Mouse (Mus musculus) ovary, adult 18-20 months (tissue): Measurements from ENCODE around the gene Gng8.
A peak's percentile ranks its signal among the peaks of the same experiment; 100 is the strongest.

Experiments used
- DNase-seq: peaks from one replicate; pipeline ENCODE4 v3.0.0; 2022; ENCODE audit warnings: low spot score, mixed read lengths

Gene Gng8

DNA sequence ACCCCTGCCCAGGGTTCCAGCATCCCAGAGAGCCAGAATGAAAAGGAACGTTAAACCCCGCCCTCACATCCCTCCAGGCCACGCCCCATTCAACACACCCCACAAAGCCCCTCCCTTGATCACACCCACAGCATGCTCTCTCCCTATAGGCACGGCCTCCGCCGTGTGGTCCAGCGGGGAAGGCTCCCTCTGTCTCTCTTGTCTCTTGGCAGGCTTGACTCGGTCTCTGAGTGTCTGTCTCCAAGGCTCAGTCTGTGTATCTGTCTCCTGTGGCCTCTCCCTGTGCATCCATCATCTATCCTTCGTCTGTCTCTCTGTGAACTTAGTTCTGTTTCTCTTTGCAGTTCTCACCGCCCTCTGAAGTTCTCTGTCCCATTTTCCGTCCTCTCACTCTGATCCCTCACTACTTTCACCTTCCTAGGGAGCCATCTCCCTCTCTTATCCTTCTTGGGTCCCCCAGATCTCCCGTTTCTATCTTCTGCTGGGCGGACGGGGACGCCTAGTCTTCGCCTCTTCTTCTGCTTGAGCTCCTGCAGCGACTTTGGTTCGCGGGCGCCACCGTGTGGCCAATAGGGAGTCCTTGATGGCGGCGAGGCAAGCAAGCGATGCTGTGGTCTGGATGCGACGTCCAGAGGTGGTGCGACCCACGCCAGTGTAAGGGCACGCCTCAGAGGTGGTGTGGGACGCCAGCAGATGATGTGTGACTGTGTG is at the start of gene Gng8:
Gene Gng8 (plus strand): TSS at position 146 of the 711 bp plus-strand sequence.
- peak; percentile 56 for DNase-seq

DNA sequence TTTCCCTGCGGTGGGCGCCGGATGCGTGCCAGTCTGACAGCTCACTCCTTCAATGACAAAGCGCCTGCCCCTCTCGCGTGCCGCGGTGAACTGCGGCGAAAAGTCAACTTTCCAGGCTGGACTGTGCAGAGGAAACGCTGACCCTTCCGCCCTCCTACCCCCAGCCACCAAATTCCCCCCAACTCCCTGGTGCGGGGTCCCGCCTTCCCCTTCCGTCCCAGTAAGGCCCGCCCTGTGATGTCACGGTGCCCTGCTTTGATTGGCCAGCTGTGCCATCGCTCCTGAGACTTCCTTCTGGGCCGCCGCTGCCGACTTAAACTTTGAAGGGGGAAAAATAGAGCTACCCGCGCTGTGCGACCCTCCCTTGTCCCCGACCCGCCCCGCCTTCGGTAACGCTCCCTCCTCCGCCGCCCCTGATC is 48.9 kb upstream of the Gng8 start, which contains the start of gene Prkd2:
Gene Prkd2 (plus strand): TSS at position 258 of the 419 bp plus-strand sequence.
- DNase-seq: peak; percentile 83

DNA sequence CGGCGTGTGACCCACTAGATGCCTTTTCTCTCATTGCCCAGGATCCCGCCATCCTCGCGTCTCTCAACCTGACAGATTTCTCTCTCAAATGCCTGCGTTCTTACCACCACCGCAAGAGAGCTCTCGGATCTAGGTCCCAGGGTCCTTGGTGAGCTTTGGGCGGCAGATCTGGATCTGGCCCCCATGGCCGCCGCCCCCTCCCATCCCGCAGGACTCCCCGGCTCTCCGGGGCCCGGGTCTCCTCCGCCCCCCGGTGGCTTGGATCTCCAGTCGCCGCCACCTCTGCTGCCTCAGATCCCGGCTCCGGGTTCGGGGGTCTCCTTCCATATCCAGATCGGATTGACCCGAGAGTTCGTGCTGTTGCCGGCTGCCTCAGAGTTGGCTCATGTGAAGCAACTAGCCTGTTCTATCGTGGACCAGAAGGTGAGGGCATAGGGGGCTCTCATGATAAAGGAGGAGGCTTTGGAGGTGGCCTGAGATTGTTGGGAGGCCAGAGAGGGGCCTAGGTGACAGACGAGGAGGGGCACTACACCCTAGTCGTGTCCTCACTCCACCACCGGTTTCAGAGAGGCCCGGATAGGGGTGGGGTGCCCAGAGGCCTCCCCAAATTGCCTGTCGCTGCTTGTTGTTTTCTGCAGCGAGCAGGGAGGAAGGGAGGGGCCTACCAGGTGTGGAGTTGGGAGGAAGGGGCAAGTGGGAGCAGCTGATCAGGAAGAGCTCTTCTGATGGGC is 48.0 kb upstream of the Gng8 start:
- DNase-seq: no peak

DNA sequence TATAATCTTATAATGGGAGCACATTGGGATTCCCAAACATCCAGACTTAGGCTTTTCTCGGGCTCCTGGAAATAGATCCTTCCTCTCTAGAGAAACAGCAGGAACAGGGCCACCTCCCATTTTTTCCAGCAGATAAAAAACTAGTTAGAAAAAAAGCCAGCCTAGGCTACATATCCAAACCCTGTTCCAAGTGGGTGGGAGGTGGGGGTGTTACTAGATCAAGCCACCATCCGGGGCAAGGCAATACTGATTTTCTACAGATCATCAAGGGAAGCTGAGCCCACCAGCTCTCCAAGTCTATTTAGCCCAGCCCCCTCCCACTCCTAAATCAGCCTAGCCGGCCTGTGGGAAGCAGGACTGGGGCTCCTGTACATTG is 46.9 kb upstream of the Gng8 start:
- no peak for DNase-seq

DNA sequence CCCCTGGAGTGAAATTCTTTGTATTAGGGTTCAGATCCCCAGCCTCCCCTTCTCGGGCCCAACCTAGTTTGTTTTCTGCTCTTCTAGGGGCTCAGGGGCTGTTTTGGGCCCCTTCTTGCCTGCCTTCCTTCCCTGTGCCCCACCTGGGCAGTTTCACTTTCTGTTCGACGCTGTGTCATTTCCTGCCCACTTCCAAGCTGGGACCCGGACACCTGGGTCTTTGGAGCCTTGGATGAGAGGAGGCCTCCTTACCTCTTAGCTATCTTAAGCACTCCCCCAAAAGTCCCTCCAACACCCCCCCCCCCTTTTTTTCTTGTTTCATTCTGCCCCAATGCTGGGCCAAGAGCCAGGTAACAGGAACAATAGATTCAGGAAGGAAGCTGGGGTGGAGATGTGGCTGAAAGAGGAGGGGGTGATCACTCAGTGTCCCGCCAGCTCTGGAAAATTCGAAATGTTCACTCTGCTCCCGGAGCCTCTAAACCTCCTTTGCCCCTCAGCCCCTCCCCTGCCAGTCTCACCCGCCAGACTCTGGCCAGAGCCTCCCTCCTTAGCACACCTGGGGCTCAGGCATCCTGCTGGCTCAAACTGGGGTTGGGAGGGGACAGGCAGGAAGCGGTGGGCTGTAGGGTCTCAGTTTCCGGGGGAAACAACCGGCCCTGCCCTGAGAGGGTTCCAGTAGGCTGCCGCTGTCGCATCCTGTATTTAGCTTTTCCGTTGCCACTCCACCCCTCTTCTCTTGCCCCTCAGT is 46.3 kb upstream of the Gng8 start:
- no peak for DNase-seq

DNA sequence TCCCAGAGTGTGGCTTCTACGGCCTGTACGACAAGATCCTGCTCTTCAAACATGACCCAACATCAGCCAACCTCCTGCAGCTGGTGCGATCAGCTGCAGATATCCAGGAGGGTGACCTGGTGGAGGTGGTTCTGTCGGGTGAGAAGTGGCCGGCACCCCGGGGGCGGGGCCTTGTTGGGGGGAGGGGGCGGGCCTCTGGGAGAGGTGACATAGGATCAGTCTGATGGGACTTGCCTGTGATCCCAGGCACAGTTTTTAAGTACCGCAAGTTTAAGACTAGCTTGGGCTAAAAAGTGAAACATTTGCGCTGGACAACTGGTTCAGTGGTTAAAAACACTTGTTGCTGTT is 45.8 kb upstream of the Gng8 start:
- no peak for DNase-seq

DNA sequence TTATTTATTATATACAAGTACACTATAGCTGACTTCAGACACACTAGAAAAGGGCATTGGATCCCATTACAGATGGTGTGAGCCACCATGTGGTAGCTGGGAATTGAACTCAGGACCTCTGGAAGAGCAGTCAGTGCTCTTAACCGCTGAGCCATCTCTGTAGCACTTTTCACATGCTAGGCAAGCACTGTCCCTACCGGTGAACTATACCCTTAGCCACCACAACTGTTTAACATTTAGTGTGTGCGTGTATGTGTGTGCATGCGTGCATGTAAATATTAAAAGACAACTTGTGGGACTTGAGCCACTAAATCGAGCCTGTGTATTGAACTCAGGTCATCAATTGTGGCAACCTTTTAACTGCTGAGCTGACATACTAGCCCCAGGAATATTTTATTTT is 44.8 kb upstream of the Gng8 start:
- no peak for DNase-seq

DNA sequence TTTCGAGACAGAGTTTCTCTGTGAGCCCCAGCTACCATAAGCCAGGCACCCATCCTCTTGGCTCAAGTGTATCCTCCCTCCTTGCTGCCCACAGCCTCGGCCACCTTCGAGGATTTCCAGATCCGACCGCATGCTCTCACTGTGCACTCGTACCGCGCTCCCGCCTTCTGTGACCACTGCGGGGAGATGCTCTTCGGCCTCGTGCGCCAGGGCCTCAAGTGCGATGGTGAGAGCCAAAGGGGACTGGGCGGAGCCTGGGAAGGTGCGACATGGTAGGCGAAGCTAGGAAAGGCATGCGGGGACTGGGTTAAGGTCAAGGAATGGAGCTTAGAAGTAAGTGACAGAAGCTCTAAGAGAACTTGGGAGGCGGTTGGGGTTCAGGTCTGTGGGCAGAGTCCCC is 44.1 kb upstream of the Gng8 start:
- DNase-seq: no peak

DNA sequence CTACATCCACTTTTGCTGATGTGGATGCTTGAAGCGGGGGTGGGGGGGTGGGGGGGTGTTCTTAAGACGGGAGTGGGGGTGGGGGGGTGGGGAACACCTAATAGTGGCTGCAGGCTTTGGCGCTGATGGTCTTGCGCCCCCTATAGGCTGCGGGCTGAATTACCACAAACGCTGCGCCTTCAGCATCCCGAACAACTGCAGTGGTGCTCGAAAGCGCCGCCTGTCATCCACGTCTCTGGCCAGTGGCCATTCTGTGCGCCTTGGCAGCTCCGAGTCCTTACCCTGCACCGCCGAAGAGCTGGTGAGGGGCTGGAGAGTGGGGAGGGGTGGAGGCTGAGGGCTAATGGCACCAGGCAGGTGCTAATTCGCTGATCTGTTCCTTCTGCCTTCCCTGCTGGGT is 43.0 kb upstream of the Gng8 start:
- DNase-seq: no peak

DNA sequence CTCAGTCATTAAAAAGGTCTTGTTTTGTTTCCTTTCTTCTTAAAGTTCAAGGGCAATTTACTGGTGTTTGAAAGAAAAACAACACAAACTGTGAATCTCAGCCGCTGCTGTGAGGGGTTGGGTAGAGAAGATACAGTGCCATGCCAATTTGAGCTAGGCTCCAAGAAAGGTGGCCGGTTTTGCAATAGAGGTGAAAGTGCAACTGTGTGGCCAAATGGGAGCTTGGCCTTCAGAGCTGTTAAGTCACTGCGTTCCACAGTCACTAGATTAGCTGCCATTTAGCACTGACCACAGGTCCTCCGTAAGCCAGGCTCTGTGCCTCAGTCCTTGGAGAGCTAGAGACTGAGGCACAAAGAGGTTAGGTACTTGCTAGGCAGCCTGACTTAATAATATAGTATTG is 40.0 kb upstream of the Gng8 start:
- no peak for DNase-seq

DNA sequence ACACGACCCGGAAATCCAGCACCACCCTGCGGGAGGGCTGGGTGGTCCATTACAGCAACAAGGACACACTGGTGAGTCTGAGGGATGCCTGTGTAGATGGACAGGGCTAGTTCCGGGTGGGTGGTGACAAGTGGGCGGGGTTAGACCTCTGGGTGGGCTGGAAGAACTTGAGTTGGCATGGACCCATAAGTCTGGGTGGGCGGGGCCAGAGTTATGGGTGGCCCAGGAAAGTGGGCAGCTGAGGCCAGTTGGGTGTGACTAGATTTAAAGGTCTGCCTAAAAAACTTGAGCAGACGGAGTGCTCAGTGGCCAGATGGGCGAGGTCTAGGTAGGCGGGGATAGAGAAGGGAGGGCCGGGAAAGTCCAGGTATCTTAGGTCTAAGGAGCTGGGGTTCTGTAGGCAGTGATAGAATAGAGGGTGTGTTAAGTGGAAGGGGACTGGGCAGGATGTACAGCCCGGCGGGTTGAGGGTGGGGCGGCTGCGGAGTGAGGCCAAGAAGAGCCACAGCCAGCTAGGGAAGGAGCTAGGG is 38.2 kb upstream of the Gng8 start:
- no peak for DNase-seq

DNA sequence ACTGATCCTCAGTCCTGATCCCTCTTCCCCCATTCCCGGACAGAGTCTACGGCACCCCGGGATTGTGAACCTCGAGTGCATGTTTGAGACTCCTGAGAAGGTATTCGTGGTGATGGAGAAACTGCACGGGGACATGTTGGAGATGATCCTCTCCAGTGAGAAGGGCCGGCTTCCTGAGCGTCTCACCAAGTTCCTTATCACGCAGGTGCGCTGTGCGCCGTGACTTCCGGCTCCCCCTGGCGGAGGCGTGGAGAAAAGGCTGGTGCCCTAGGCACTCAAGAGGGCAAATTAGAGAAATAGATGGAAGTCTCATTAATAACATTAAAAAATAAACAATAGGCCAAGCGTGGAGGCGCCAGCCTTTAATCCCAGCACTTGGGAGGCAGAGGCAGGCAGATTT is 33.2 kb upstream of the Gng8 start:
- no peak for DNase-seq

DNA sequence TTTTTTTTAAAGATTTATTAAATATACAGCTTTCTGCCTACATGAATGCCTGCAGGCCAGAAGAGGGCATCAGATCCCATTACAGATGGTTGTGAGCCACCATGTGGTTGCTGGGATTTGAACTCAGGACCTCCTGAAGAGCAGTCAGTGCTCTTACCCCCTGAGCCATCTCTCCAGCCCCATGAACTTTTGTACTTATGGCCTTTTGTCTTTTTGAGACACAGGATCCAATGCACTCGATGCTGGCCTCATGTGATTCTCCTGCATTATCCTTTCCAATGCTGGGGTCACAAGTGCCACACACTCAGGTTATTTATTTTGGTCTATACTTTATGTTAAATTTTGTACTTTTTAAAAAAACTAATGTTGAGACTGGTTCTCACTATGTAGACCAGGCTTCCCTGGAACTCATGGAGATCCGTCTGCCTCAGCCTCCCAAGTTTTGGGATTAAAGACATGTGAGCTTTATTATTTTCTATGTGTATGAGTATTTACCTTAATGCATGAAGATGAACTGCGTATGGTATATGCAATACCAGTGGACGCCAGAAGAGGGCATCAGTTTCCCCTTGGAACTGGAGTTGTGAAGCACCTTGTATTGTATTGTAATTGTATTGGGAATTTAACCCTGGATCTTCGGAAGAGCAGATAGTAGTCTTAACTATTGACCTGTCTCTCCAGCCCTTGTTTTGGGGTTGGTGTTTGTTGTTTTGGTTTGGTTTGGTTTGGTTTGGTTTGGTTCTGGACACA is 31.5 kb upstream of the Gng8 start:
- no peak for DNase-seq

DNA sequence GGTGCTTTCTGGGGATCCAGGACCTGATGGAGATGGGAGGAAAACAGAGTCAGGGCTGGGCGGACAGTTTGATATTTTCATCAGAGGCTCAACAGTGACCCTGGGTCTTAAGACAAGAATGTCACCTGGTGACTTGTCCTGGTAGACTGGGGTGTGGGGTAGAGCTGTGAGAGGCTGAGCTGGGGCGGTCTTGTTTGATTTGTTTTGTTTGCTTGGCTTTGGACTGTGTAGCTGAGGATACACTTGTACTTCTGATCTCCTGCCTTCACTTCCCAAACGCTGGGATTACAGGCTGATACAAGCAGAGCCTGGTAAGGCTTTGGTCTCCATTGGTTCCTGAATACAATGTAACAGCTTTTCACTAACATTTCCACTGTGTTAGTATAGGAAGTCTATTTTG is 24.1 kb upstream of the Gng8 start:
- DNase-seq: no peak

DNA sequence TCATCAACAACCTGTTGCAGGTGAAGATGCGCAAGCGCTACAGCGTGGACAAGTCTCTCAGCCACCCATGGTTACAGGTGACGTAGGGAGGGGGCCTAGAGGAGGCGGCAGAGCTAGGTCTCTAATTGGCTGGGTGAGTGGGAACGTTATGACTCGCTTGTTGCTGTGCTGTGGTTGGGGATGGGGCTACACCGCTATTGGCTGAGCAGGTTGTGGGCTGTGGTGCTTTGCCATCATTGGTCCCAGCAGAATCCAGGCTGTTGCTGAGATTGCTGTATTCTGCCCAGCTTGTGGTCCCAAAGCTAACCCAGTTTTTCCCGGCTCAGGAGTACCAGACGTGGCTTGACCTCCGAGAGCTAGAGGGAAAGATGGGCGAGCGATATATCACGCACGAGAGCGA is 22.1 kb upstream of the Gng8 start:
- DNase-seq: no peak

DNA sequence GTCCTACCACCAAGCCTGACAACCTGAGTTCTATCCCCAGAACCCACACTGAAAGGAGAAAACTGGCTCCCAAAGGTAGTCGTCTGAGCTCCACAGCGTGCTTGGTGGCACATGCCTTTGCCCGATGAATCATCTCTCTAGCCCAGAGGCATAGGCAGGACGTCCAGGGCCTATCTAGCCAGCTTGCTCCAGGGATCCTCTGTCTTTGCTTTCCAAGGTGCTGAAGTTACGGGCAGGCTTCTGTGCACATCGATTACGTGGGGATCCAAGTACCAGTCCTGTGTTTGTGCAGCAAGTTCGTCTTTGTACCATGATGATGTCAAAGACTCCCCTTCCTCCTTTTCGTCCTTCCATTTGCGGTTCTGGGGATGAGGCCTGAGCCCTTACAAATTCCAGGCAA is 20.0 kb upstream of the Gng8 start:
- DNase-seq: no peak

DNA sequence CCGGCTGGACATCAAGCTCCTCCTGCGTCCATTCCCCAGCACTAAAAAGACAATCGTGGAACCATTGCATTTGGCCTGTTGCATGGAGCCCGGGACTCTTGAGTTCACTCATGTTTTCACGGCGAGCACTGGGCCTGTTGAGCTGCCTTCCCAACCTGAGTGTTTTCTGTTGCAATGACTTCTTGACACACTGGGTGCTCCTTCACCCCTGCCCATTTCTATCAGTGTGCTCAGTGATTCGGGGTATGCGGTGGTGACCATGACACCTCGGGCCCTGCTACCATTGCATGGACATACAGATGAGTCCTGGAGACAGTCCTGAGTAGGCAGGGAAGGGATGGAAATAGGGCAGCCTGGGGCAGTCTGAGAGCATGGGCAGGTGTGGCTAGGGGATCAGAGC is 19.1 kb upstream of the Gng8 start:
- no peak for DNase-seq

DNA sequence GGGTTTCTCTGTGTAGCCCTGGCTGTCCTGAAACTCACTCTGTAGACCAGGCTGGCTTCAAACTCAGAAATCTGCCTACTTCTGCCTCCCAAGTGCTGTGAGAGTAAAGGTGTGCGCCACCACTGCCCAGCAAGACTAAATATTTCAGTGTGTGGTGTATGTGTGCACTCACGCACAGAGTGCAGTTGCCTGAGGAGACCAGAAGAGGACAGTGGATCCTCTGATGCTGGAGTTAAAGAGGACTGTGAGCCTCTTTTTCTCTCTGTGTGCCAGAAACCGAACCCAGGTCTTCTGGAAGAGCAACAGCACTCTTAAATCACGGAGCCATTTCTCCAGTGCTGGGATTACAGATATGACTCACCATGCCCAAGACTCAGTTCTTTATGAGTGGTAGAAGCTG is 18.2 kb upstream of the Gng8 start:
- no peak for DNase-seq

DNA sequence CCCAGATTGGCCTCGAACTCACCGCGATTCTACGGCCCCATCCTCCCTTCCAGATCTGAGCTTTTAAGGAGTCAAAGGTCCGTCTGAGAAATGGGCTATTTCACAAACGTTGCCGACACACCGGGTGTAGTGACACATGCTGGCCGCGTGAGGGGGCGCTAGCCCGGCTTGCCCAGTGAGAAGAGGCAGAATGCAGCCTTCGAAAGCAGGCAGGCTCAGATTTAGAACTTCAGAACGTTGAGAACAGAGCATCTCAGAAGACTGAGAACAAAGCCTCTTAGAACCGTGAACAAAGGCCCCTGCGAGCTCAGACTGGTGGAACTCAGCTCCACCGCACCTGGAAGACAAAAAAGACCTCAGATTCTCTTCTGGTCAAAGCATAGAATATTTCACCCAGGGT is 17.4 kb upstream of the Gng8 start:
- peak; percentile 56 for DNase-seq

DNA sequence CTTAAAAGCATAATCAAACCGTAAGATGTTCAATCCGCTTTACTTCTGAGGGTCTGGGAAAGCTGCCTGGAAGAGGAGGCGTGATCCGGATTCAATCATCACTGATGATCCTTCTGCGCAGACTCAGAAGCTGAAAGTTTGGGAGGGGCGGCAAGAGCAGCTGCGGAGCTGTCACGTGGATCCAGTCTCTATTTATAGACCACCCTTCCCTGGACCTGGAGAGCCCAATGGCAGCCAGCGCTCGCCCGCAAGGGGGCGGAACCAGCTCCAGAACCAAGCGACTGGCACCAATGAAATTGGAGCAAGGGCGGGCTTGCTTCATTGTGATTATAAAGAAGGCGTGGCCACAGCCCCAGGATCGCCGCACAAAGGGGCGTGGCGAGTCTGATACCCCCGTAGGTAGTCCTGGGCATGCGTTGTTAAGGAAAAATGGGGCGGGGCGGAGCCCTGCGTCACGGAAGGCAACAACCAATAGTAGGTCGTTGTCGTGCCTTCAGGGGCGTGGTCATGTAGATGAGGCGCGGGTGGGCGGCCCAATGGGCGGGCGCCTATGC is 16.8 kb upstream of the Gng8 start:
- DNase-seq: peak; percentile 100

DNA sequence AGATGAGACGGTGACA is 16.5 kb upstream of the Gng8 start, which contains the start of gene Dact3:
Gene Dact3 (plus strand): TSS at position 8 of the 16 bp plus-strand sequence.
- DNase-seq: no peak

DNA sequence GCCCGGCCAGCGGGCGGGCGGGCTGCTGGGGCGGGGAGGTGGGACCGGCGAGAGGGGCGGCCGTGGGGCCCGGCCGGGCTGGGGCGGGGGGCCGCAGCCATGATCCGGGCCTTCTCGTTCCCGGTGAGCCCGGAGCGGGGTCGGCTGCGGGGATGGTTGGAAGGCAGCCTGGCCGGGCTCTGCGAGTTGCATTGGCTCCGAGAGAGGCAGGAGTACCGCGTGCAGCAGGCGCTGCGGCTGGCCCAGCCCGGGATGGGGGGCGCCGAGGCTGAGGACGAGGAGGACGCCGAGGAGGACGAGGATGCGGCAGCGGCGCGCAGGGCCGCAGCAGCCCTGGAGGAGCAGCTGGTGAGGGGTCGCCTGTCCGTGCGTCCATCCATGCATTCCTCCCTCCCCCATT is 16.3 kb upstream of the Gng8 start:
- DNase-seq: no peak

DNA sequence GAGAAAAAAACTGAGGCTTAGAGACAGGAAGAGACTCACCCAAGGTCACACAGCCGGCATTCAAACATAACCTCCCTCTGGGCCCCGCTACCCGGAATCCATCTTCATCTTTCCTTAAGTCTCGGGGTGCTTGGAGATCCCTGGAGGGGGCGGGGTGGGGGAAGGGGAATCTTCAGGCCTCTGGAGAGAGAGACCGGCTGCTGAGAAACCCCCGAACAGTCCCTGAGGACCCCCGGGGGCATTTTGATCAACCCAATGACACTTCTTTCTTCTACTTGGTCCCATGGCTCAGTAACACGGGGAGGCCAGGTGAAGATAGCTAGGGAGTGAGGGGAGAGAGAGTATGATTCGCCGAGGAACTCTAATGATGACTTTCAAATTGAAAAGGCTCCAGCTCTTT is 15.6 kb upstream of the Gng8 start:
- no peak for DNase-seq
